Mouse (Mus musculus): ENCODE results near the gene Gm26602.
"Not testable (repeated sequence)": the region's sequence is repeated elsewhere in the genome, so short reads cannot be mapped to it uniquely, and the experiment has no call there.

The Gm26602 gene

DNA sequence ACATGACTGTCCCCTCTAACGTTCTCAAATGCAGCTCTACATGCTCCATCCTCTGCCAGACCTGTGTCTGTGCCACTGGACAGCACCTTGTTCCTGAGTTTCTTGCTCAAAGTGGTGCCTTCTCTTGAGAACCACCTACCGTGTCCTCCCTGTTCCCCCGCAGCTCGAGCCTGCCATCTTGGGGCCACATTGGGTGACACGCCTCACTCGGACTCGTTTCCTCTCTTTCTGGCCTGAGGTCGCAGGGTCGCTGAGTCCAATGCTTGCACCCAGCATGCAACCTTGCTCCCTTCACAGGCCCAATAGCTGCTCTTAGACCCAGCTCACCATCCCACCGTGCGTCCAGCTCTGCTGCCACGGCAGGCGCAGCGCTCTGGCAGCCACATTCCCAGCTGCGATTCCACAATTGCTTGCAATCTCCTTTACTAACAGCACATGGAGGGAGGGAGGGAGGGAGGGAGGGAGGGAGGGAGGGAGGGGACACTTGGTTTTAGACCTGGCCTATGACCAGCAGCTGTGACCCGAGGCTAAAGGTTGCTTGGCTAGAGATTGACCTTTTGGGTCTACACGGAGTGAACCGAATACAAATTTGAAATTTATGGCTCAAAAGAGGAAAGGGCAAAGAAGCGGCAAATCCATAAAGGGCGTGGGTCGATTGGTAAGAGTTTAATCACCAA is 47.6 kb downstream of the Gm26602 start:
- DNase-seq (ENCODE audit: low read depth, low spot score) = peak; percentile 87

- not testable (repeated sequence) for DNase-seq (ENCODE audit: low read depth, low spot score)
These were observed 48.8 kb downstream of the Gm26602 start for GRCm38 (mm10) chr10:79959412-79959811.

DNA sequence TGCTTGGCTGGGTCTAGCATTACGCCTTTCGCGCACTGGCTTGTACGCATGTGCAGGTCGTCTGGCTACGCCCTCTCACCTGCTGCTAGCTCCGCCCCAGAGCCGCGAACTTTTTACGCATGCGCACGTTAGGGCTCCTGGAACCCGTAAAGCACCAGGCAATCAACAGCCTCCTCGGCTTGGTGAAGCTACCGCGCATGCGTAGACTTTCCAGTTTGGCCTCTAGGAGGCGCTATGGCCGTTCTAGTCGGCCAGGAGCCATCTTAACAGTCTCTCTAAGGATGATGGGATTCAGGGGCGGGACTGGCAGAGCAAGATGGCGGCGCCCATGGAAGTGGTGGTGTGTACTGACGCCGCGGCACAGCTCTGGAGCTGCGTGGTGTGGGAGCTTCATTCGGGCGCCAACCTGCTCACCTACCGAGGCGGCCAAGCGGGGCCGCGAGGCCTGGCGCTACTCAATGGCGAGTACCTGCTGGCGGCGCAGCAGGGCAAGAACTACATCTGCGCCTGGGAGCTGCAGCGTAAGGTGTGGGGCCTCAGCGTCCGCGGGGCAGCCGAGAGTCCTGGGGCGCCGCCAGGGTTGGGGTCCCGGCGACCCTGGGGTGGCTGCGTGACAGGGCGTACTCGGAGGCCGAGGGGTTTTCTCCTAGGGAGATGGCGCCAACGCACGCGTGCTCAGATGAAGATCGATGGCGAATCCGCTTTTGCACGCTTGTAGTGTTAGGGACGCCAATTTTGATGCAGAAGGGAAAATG is 49.4 kb downstream of the Gm26602 start, which contains the start of gene Wdr18:
Wdr18 (plus strand) TSS at position 306 of the 755 bp plus-strand sequence.
- DNase-seq (ENCODE audit: low read depth, low spot score) = peak; percentile 100
